Mouse (Mus musculus): ENCODE measurements around the gene Oma1. TPM values are rescaled to one million over a fixed set of nuclear protein-coding genes. Genes with fewer than 3 reads are reported as not detected.

The Oma1 gene
- polyA plus RNA-seq, 1 experiment from 2014 or later, result 21.2 TPM

- Histone ChIP-seq H3K4me3 (replicated peaks) (no peak overlapping the region), H3K4me1 (no peaks in the 10 kb centered on the region), H3K36me3 (no peaks in the 10 kb centered on the region), H3K9ac (no peak overlapping the region), H3K27ac (no peak overlapping the region), H3K4me2 (no peak overlapping the region), H3K27me3 (replicated peaks) (no peaks in the 10 kb centered on the region), H3K9me3 (no peaks in the 10 kb centered on the region)
- 70% methylated on average over 4 of the region's 4 CpGs for WGBS
- no peak for ATAC-seq (ENCODE audit: insufficient read depth, low FRiP score, low read depth)
Measured at GRCm38 (mm10) chr4:103385031-103385430, 71.4 kb downstream of the Oma1 start.

GRCm38 (mm10) chr4:103385835-103386787 is 72.5 kb downstream of the Oma1 start:
- no peak overlapping the region for H3K4me2 ChIP-seq
- no peaks in the 10 kb centered on the region for H3K36me3 ChIP-seq
- H3K4me3 ChIP-seq (replicated peaks), result no peak overlapping the region
- no peaks in the 10 kb centered on the region for H3K9me3 ChIP-seq
- ATAC-seq (ENCODE audit: insufficient read depth, low FRiP score, low read depth), result no peak
- H3K9ac ChIP-seq, result no peak overlapping the region
- 38% methylated on average over 4 of the region's 4 CpGs for WGBS
- no peak overlapping the region for H3K27ac ChIP-seq
- H3K4me1 ChIP-seq, result no peaks in the 10 kb centered on the region
- H3K27me3 ChIP-seq (replicated peaks), result no peaks in the 10 kb centered on the region

GRCm38 (mm10) chr4:103387292-103387691 is 73.7 kb downstream of the Oma1 start:
- Histone ChIP-seq H3K9ac (no peak overlapping the region), H3K4me1 (no peaks in the 10 kb centered on the region), H3K27me3 (replicated peaks) (no peaks in the 10 kb centered on the region), H3K4me2 (no peak overlapping the region), H3K9me3 (no peaks in the 10 kb centered on the region), H3K36me3 (no peaks in the 10 kb centered on the region), H3K27ac (no peak overlapping the region), H3K4me3 (replicated peaks) (no peak overlapping the region)
- ATAC-seq (ENCODE audit: insufficient read depth, low FRiP score, low read depth), result no peak
- 93% methylated on average over 3 of the region's 3 CpGs for WGBS

- no peak overlapping the region for H3K27ac ChIP-seq
- no peak overlapping the region for H3K4me3 ChIP-seq (replicated peaks)
- WGBS, result 64% methylated on average over 8 of the region's 8 CpGs
- no peaks in the 10 kb centered on the region for H3K36me3 ChIP-seq
- ATAC-seq (ENCODE audit: insufficient read depth, low FRiP score, low read depth), result no peak
- H3K9me3 ChIP-seq, result no peaks in the 10 kb centered on the region
- H3K4me2 ChIP-seq, result no peak overlapping the region
- H3K4me1 ChIP-seq, result no peaks in the 10 kb centered on the region
- no peak overlapping the region for H3K9ac ChIP-seq
- no peaks in the 10 kb centered on the region for H3K27me3 ChIP-seq (replicated peaks)
Measured at GRCm38 (mm10) chr4:103388530-103389178, 75.0 kb downstream of the Oma1 start.

DNA sequence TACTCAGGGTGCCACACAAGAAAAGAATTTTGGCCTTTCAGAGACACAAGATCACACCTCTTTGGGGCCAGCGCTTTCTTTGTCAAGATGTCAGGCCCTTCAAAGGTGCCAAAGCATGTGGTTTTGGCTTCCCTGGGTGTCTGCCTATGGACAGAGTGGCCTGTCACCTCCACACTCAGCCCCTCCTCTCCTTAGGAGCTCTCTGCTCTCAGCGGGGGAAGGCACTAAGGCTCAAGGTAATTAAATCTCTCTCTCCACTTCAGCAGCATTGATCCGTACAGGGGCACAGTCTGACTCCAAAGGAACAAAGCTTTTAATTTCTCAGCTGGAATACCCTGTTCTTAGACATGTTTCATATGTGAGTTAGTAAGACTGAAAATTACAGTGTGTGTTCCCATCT is 76.0 kb downstream of the Oma1 start:
- no peak for ATAC-seq (ENCODE audit: insufficient read depth, low FRiP score, low read depth)
- Histone ChIP-seq H3K9me3 (no peaks in the 10 kb centered on the region), H3K4me1 (no peaks in the 10 kb centered on the region), H3K9ac (no peak overlapping the region), H3K4me3 (replicated peaks) (no peak overlapping the region), H3K36me3 (no peaks in the 10 kb centered on the region), H3K27ac (no peak overlapping the region), H3K4me2 (no peak overlapping the region), H3K27me3 (replicated peaks) (no peaks in the 10 kb centered on the region)
- 50% methylated on average over 3 of the region's 3 CpGs for WGBS

DNA sequence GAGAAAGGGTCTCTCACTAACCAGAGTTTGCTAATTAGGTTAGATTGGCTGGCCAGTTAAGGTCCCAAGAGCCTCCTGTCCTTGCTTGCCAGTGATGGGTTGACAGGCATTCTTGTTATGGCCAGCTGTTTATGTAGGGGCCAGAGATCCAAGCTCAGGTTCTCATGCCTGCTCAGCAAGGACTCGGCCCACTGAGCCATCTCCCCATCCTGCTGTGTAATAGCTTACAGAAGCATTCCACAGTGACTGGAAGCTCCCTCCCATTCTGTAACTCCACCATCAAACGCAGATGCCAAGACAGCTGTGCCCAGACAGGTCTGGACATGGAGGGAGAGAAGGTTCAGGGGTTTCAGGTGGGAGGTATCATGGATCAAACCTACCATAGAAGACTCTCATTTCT is 76.9 kb downstream of the Oma1 start:
- H3K27ac ChIP-seq, result no peak overlapping the region
- WGBS, result 72% methylated on average over 2 of the region's 2 CpGs
- H3K4me1 ChIP-seq, result no peaks in the 10 kb centered on the region
- no peaks in the 10 kb centered on the region for H3K9me3 ChIP-seq
- no peak for ATAC-seq (ENCODE audit: insufficient read depth, low FRiP score, low read depth)
- no peaks in the 10 kb centered on the region for H3K36me3 ChIP-seq
- no peak overlapping the region for H3K9ac ChIP-seq
- no peak overlapping the region for H3K4me3 ChIP-seq (replicated peaks)
- no peak overlapping the region for H3K4me2 ChIP-seq
- no peaks in the 10 kb centered on the region for H3K27me3 ChIP-seq (replicated peaks)

DNA sequence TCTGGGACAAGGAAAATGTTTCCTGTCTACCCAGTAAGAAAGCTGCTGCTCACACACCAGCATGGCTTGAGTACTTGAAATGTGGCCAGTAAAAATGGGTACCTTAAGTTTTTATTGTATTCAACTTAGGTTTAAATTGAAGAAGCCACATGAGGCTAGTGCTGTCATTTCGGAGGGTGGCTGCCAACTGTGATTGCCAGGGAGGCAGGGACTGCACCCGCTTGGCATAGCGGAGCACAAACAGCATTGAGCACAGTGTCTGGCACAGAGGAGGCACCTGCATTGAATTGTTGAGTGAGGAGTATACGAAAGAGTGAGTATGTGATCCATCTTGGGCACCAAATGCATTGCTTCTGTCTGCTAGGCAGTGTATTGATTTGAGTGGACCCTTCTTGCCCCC is 81.5 kb downstream of the Oma1 start:
- H3K36me3 ChIP-seq, result no peaks in the 10 kb centered on the region
- no peaks in the 10 kb centered on the region for H3K4me1 ChIP-seq
- H3K27me3 ChIP-seq (replicated peaks), result no peaks in the 10 kb centered on the region
- H3K4me3 ChIP-seq (replicated peaks), result no peak overlapping the region
- H3K9ac ChIP-seq, result no peak overlapping the region
- 84% methylated on average over 4 of the region's 4 CpGs for whole genome bisulfite sequencing
- no peak overlapping the region for H3K4me2 ChIP-seq
- H3K9me3 ChIP-seq, result no peaks in the 10 kb centered on the region
- H3K27ac ChIP-seq, result no peak overlapping the region
- no peak for ATAC-seq (ENCODE audit: insufficient read depth, low FRiP score, low read depth)

GRCm38 (mm10) chr4:103395905-103396304 is 82.3 kb downstream of the Oma1 start:
- no peak overlapping the region for H3K4me3 ChIP-seq (replicated peaks)
- H3K9ac ChIP-seq, result no peak overlapping the region
- no peaks in the 10 kb centered on the region for H3K9me3 ChIP-seq
- H3K4me2 ChIP-seq, result no peak overlapping the region
- H3K36me3 ChIP-seq, result no peaks in the 10 kb centered on the region
- H3K4me1 ChIP-seq, result no peaks in the 10 kb centered on the region
- ATAC-seq (ENCODE audit: insufficient read depth, low FRiP score, low read depth), result no peak
- no peak overlapping the region for H3K27ac ChIP-seq
- 60% methylated on average over 9 of the region's 9 CpGs for WGBS
- H3K27me3 ChIP-seq (replicated peaks), result no peaks in the 10 kb centered on the region

GRCm38 (mm10) chr4:103396876-103397275 is 83.3 kb downstream of the Oma1 start:
- 84% methylated on average over 4 of the region's 4 CpGs for WGBS
- Histone ChIP-seq H3K27me3 (replicated peaks) (no peaks in the 10 kb centered on the region), H3K4me2 (no peak overlapping the region), H3K4me1 (no peaks in the 10 kb centered on the region), H3K27ac (no peak overlapping the region), H3K36me3 (no peaks in the 10 kb centered on the region), H3K9me3 (no peaks in the 10 kb centered on the region), H3K9ac (no peak overlapping the region), H3K4me3 (replicated peaks) (no peak overlapping the region)
- no peak for ATAC-seq (ENCODE audit: insufficient read depth, low FRiP score, low read depth)

DNA sequence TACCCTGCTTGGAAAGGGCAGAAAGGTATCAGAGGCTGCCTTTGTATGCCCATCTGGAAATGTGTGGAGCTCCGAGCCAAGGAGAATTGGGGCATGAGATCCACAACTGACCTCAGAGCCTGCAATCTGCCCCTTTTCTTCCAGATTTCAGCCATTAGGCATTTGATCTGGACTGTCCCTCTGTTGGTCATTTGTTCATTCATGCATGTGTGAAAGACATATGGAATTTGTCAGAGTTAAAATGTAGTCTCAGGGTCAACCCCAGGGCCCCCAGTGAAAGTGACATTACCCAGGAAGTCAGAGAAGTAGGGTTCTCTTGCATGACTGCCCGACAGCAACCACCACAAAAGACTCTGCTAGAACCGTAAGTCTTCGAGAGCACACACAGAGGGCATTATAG is 89.0 kb downstream of the Oma1 start:
- H3K27ac ChIP-seq, result no peak overlapping the region
- H3K4me2 ChIP-seq, result no peak overlapping the region
- no peak overlapping the region for H3K9ac ChIP-seq
- WGBS, result 63% methylated on average over 4 of the region's 4 CpGs
- ATAC-seq (ENCODE audit: insufficient read depth, low FRiP score, low read depth), result no peak
- H3K4me1 ChIP-seq, result no peaks in the 10 kb centered on the region
- no peak overlapping the region for H3K4me3 ChIP-seq (replicated peaks)
- H3K27me3 ChIP-seq (replicated peaks), result no peaks in the 10 kb centered on the region
- no peaks in the 10 kb centered on the region for H3K9me3 ChIP-seq
- no peaks in the 10 kb centered on the region for H3K36me3 ChIP-seq

GRCm38 (mm10) chr4:103405321-103405720 is 91.7 kb downstream of the Oma1 start:
- no peak for ATAC-seq (ENCODE audit: insufficient read depth, low FRiP score, low read depth)
- no peak overlapping the region for H3K4me2 ChIP-seq
- H3K27ac ChIP-seq, result no peak overlapping the region
- no peaks in the 10 kb centered on the region for H3K4me1 ChIP-seq
- H3K27me3 ChIP-seq (replicated peaks), result no peaks in the 10 kb centered on the region
- no peak overlapping the region for H3K4me3 ChIP-seq (replicated peaks)
- no peak overlapping the region for H3K9ac ChIP-seq
- 56% methylated on average over 3 of the region's 3 CpGs for WGBS
- no peaks in the 10 kb centered on the region for H3K9me3 ChIP-seq
- no peaks in the 10 kb centered on the region for H3K36me3 ChIP-seq

DNA sequence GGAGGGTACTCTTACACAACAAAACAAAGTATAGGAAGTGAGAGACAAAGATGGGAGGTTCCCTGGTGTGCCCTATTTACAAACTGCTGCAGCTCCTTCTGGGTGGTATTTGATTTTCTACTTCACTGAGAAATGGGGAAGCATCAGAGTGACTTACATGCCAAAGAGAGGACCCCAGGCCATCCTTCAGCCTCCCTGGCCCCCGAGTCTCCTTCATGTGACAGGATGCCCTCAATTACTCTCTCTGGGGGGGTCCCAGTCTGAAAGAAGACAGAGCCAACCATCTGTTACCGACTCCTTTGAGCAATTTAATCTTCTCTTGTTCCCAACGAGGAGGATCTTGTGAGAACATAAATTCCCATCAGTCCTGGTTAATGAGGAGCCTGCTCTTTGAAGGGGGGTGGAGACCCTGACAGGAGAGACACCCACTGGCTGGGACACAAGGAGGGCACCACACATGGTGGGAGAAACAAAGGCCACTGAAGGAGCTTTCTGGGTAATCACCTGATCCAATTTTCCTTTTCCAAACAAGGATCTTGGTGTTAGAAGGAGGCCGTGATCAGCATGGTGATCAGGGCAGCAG is 96.7 kb downstream of the Oma1 start:
- 27% methylated on average over 4 of the region's 4 CpGs for WGBS
- no peak overlapping the region for H3K4me2 ChIP-seq
- no peaks in the 10 kb centered on the region for H3K27me3 ChIP-seq (replicated peaks)
- H3K9me3 ChIP-seq, result no peaks in the 10 kb centered on the region
- H3K27ac ChIP-seq, result no peak overlapping the region
- H3K36me3 ChIP-seq, result no peaks in the 10 kb centered on the region
- H3K9ac ChIP-seq, result no peak overlapping the region
- no peak for ATAC-seq (ENCODE audit: insufficient read depth, low FRiP score, low read depth)
- no peak overlapping the region for H3K4me3 ChIP-seq (replicated peaks)
- no peaks in the 10 kb centered on the region for H3K4me1 ChIP-seq

Data from stomach, embryonic 15.5 days (tissue).